Mouse (Mus musculus): ENCODE data around the gene Hmgcl. TPM values are rescaled to one million over a fixed set of nuclear protein-coding genes. Genes with fewer than 3 reads are reported as not detected.

Gene Hmgcl
- polyA plus RNA-seq, 1 experiment from 2014 or later: 70.4 TPM

Other genes with a start within 250 kb of the Hmgcl start
- not detected in 2 replicates for gene Il22ra1, start 218.3 kb upstream of the Hmgcl start, polyA plus RNA-seq (2016; fragmentation: Nextera tagmentation; extraction: Ambion mirVana)
- gene Myom3, start 186.7 kb upstream of the Hmgcl start, polyA plus RNA-seq (2016; fragmentation: Nextera tagmentation; extraction: Ambion mirVana): 0.08 and 0.17 TPM in 2 replicates
- gene Srsf10, start 90.7 kb upstream of the Hmgcl start, polyA plus RNA-seq (2016; fragmentation: Nextera tagmentation; extraction: Ambion mirVana): 178 and 189 TPM in 2 replicates
- 124 and 131 TPM in 2 replicates for gene Pnrc2, start 72.6 kb upstream of the Hmgcl start, polyA plus RNA-seq (2016; fragmentation: Nextera tagmentation; extraction: Ambion mirVana)
- 0.46 and 0.70 TPM in 2 replicates for gene Cnr2, start 51.1 kb upstream of the Hmgcl start, polyA plus RNA-seq (2016; fragmentation: Nextera tagmentation; extraction: Ambion mirVana)
- 36.4 and 41.7 TPM in 2 replicates for gene Fuca1, start 25.7 kb upstream of the Hmgcl start, polyA plus RNA-seq (2016; fragmentation: Nextera tagmentation; extraction: Ambion mirVana)
- gene Gale, start 17.3 kb downstream of the Hmgcl start, polyA plus RNA-seq (2016; fragmentation: Nextera tagmentation; extraction: Ambion mirVana): 27.6 and 28.8 TPM in 2 replicates
- 73.0 and 77.4 TPM in 2 replicates for gene Lypla2, start 26.2 kb downstream of the Hmgcl start, polyA plus RNA-seq (2016; fragmentation: Nextera tagmentation; extraction: Ambion mirVana)
- 47.2 and 49.1 TPM in 2 replicates for gene Pithd1, start 40.8 kb downstream of the Hmgcl start, polyA plus RNA-seq (2016; fragmentation: Nextera tagmentation; extraction: Ambion mirVana)
- 35.3 and 36.8 TPM in 2 replicates for gene Eloa, start 75.3 kb downstream of the Hmgcl start, polyA plus RNA-seq (2016; fragmentation: Nextera tagmentation; extraction: Ambion mirVana)
- 257 and 262 TPM in 2 replicates for gene Rpl11, start 107.0 kb downstream of the Hmgcl start, polyA plus RNA-seq (2016; fragmentation: Nextera tagmentation; extraction: Ambion mirVana)
- 320 and 321 TPM in 2 replicates for gene Id3, start 197.0 kb downstream of the Hmgcl start, polyA plus RNA-seq (2016; fragmentation: Nextera tagmentation; extraction: Ambion mirVana)
- gene E2f2, start 225.9 kb downstream of the Hmgcl start, polyA plus RNA-seq (2016; fragmentation: Nextera tagmentation; extraction: Ambion mirVana): 8.1 and 9.3 TPM in 2 replicates

Measured in heart, embryonic 12.5 days (tissue).